Mouse (Mus musculus) cerebellum, postnatal 25 days (tissue): ENCODE measurements around the gene Trim63.
"Not testable (repeated sequence)": the region's sequence is repeated elsewhere in the genome, so short reads cannot be mapped to it uniquely, and the experiment has no call there.

ENCODE experiments used
- DNase-seq, 2 experiments: peaks; one replicate each; pipeline ENCODE4 v3.0.0; 2021; ENCODE audit warnings: mixed read lengths in 2 of 2

The Trim63 gene

GRCm38 (mm10) chr4:134299498-134299810, 15.5 kb upstream of the Trim63 start:
- no peak for DNase-seq

GRCm38 (mm10) chr4:134300316-134300715, 14.6 kb upstream of the Trim63 start:
- no peak for DNase-seq

- DNase-seq: no peak
Measured at GRCm38 (mm10) chr4:134302084-134302483, 12.8 kb upstream of the Trim63 start.

GRCm38 (mm10) chr4:134306963-134307362, 8.0 kb upstream of the Trim63 start:
- DNase-seq: no peak

- peak in 1 of 2 experiments; percentile 24 for DNase-seq
Measured at GRCm38 (mm10) chr4:134307367-134308072, 7.4 kb upstream of the Trim63 start.

GRCm38 (mm10) chr4:134310106-134310505, 4.8 kb upstream of the Trim63 start:
- DNase-seq: no peak

GRCm38 (mm10) chr4:134310656-134311055, 4.3 kb upstream of the Trim63 start:
- DNase-seq: no peak

GRCm38 (mm10) chr4:134311784-134312183, 3.1 kb upstream of the Trim63 start:
- no peak for DNase-seq

- DNase-seq: no peak
Measured at GRCm38 (mm10) chr4:134312341-134312740, 2.6 kb upstream of the Trim63 start.

- no peak for DNase-seq
Measured at GRCm38 (mm10) chr4:134312901-134313300, 2.0 kb upstream of the Trim63 start.

GRCm38 (mm10) chr4:134314081-134314655, 752 bp upstream of the Trim63 start:
- DNase-seq: no peak

- no peak for DNase-seq
Measured at GRCm38 (mm10) chr4:134315470-134315869, 550 bp downstream of the Trim63 start.

GRCm38 (mm10) chr4:134316390-134316789, 1.5 kb downstream of the Trim63 start:
- no peak for DNase-seq

GRCm38 (mm10) chr4:134319074-134319473, 4.2 kb downstream of the Trim63 start:
- no peak for DNase-seq

- no peak for DNase-seq
Measured at GRCm38 (mm10) chr4:134319674-134320073, 4.8 kb downstream of the Trim63 start.

- DNase-seq: no peak
Measured at GRCm38 (mm10) chr4:134321524-134321923, 6.6 kb downstream of the Trim63 start.

GRCm38 (mm10) chr4:134324655-134325054, 9.7 kb downstream of the Trim63 start:
- DNase-seq: no peak

- no peak for DNase-seq
Measured at GRCm38 (mm10) chr4:134326859-134327530, 12.1 kb downstream of the Trim63 start.

- no peak for DNase-seq
Measured at GRCm38 (mm10) chr4:134328151-134328550, 13.2 kb downstream of the Trim63 start.

- DNase-seq: no peak
Measured at GRCm38 (mm10) chr4:134328832-134329231, 13.9 kb downstream of the Trim63 start.

- no peak for DNase-seq
Measured at GRCm38 (mm10) chr4:134330281-134330680, 15.4 kb downstream of the Trim63 start.

GRCm38 (mm10) chr4:134341231-134341630, 26.3 kb downstream of the Trim63 start:
- DNase-seq: not testable (repeated sequence)

GRCm38 (mm10) chr4:134342213-134342779, 27.4 kb downstream of the Trim63 start:
- DNase-seq: no peak
